Mouse (Mus musculus) B cell, adult 67 days (primary cell): Measurements from ENCODE around the gene Gm26965. TPM values are rescaled to one million over a fixed set of nuclear protein-coding genes. Genes with fewer than 3 reads are reported as not detected.

Experiments used
- total RNA-seq, 2 experiments: library from RNA; stranded (reverse); gene quantifications; 4 replicates each; pipeline ENCODE4 v1.2.4; 2023

The Gm26965 gene
- total RNA-seq = not detected

DNA sequence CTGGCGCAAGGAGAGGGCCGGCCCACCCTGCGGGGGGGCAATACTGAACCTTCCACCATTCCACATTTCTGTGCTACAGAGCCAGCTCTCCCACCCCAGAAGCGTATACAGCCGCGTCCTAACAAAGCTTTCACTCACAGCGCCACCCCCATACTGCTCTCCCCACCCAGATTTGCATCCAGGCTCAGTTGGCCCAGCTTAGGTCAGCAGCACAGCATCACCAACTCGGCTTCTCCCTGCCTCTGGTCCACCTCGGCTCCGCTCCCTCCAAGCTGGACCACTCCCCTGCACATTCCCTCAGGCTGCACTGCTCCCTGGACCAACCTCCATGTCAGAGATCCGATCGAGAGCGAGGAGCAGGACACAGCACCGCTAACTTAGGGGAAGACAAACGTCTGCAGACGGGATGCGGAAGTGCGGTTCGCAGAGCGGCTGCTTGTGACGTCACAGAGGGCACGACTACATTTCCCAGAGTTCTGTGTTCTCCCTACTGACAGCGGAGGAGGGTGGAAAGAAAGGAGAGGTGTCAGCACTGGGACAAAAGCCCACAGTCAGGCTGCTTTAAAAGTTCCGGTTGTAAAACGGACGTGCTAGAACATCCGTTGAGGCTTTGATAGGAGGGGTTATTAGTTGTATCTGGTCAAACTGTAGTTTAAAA is at the start of gene Gm26965, which contains the start of gene Zfp87:
Gene Gm26965, minus strand, starts transcription at position 399 of the 658 bp plus-strand sequence.
Gene Zfp87, minus strand, starts transcription at position 425 of the 658 bp plus-strand sequence.

DNA sequence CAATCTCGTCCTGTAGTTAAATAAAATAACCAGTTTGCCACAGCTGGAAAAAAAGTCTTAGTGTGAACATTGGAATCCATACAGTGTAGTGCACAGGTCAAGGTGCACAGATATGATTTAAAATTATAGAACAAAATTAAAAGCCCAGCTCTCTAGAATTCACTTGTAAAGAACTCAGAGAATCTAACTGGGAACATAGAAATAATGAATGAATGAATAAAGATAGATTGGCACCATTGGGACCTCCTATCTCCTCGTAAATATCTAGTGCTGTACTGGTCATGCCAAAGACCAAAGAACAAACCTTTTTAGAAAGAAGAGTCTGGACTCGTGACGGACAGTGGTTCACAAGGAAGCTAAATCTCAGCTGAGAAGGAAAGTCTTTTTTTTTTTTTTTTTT is 27.8 kb upstream of the Gm26965 start, which contains the start of gene Zfp748:
Gene Zfp748, minus strand, starts transcription at position 101 of the 400 bp plus-strand sequence.

DNA sequence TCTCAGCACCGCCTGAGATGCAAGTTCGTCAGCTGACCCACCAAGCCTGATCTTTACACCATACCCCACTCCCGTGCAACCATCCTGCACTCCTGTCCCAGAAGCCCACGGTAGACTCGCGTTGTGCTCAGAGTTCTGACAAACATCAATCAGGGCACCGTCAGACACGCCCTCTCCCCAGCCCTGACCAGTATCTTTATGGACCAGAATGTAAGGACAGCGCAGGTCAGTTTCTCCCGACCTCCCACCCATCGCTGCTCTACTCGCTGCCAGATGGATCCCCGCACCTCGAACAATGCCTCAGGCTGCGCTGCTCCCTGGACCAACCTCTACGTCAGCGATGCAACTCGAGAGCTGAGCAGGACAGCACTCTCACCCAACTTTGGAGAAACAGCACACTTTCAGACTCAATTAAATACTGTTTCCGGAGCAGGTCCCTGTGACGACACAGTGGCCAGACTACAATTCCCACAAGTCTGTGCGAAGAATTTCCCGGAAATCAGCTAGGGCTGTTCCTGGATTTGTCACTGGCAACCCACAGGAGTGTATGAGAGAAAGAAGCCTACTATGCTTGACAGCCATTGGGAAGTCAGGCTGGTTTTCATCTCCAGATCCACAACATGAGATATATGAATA is 25.7 kb downstream of the Gm26965 start, which contains the start of gene Zfp58:
Gene Zfp58, minus strand, starts transcription at position 472 of the 636 bp plus-strand sequence.

GRCm38 (mm10) chr13:67483625-67484423 is 42.1 kb downstream of the Gm26965 start, which contains the start of gene Zfp874b:
Gene Zfp874b (minus strand): TSS chr13:67484258.

DNA sequence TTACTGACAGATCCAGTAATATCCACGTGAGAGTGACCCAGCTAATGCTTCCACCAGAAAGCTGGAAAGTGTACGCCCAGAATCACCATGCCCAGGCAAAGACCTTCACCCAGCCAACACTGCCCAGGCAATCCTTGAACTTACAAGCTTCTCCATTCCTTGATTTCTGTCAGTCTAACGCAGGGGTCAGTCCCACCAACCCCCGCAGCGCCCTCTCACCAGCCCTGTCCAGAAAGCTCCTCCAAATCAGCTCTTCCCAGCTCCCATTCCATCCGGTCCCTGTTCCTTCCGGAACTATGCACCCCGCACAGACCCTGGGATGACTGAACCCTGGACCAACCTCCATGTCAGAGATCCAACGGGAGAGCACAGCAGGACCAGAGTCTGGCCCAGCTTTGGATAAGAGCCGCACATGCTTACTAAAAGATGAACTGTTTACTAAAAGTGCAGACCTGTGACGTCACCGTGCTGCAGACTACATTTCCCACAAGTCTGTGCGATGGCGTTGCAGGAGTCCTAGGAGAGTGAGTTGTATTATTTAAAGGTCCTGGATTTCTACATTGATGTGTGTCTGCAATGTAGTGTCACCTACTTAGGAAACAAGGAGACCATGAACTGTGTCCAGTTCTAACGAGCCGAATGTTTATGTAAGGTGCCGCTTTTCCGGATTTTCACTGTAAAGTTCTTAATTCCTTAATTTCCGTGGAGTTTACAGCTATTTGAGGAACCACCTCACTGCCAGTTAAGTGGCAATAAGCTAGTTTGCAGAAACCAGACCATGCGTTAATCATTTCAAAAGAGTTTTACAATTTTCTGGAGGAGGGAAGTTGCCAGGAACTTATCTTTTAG is 74.6 kb downstream of the Gm26965 start, which contains the start of gene Zfp874a:
Gene Zfp874a, minus strand, starts transcription at position 453 of the 849 bp plus-strand sequence.

Other genes starting within 250 kb of the Gm26965 start
- gene Zfp458, start 247.7 kb downstream of the Gm26965 start, total RNA-seq = 1 to 10 TPM; 2.1 to 4.1 TPM
- 1 to 10 TPM; 1.1 to 5.4 TPM for gene Zfp457, start 219.7 kb downstream of the Gm26965 start, total RNA-seq
- 10 to 100 TPM; 15.0 to 19.8 TPM for gene Zfp595, start 193.6 kb downstream of the Gm26965 start, total RNA-seq
- 1 to 10 TPM; 1.2 to 4.3 TPM for gene Gm28044, start 165.6 kb downstream of the Gm26965 start, total RNA-seq
- gene Zfp953, start 165.5 kb downstream of the Gm26965 start, total RNA-seq = 10 to 100 TPM; 10.2 to 13.3 TPM
- gene Gm28041, start 150.4 kb downstream of the Gm26965 start, total RNA-seq = 1 to 10 TPM; 2.4 to 4.4 TPM
- gene Zfp456, start 150.3 kb downstream of the Gm26965 start, total RNA-seq = 10 to 100 TPM; 12.0 to 13.6 TPM
- 10 to 100 TPM; 17.7 to 23.2 TPM for gene Zfp429, start 126.3 kb downstream of the Gm26965 start, total RNA-seq
- 1 to 10 TPM; 3.4 to 3.5 TPM for gene Zfp459, start 104.7 kb downstream of the Gm26965 start, total RNA-seq
- 1 to 10 TPM; 6.5 to 7.0 TPM for gene Zfp874a, start 74.5 kb downstream of the Gm26965 start, total RNA-seq
- 10 to 100 TPM; 12.2 to 17.1 TPM for gene Zfp874b, start 41.9 kb downstream of the Gm26965 start, total RNA-seq
- 10 to 100 TPM; 13.3 to 16.8 TPM for gene Zfp58, start 25.6 kb downstream of the Gm26965 start, total RNA-seq
- gene Zfp87, start within 50 bp of the Gm26965 start, total RNA-seq = 10 to 100 TPM; 24.1 to 31.2 TPM
- 10 to 100 TPM; 11.5 to 15.2 TPM for gene Zfp748, start 27.7 kb upstream of the Gm26965 start, total RNA-seq
- gene Zfp729b, start 83.6 kb upstream of the Gm26965 start, total RNA-seq = 10 to 100 TPM; 19.8 to 20.3 TPM
- 1 to 10 TPM; 2.5 to 8.4 TPM for gene Gm49345, start 111.6 kb upstream of the Gm26965 start, total RNA-seq
- 10 to 100 TPM; 16.2 to 20.7 TPM for gene Zfp729a, start 111.6 kb upstream of the Gm26965 start, total RNA-seq
- 10 to 100 TPM; 20.8 to 21.5 TPM for gene Zfp738, start 160.9 kb upstream of the Gm26965 start, total RNA-seq
- gene Zfp65, start 203.0 kb upstream of the Gm26965 start, total RNA-seq = 10 to 100 TPM; 16.3 to 22.7 TPM
- 1 to 10 TPM; 7.2 to 9.5 TPM for gene Zfp85, start 229.1 kb upstream of the Gm26965 start, total RNA-seq